27 mouse cellular contexts compared by ENCODE assay signal in genomic region chr14:117525133-117525532, GRCm38 (mm10).
"Had no signal": no experiment of that assay in that cellular context is flagged by ENCODE, and none has a peak within 500 bp of the region (broad histone marks: within the 10 kb centered on the region; RNA-seq: fewer than 3 reads in every experiment).

No protein-coding gene starts in this region.

- H3K4me1 ChIP-seq: embryonic facial prominence, embryonic 15.5 days; forebrain, embryonic 12.5 days; heart, embryonic 10.5 days had no signal

- DNase-seq: cerebellum, adult 8-10 months; cerebellum, adult 9-10 months; cerebellum, adult 9-11 months; cerebellum, postnatal 10 days; cerebellum, postnatal 14 days; cerebellum, postnatal 25 days; cerebellum, postnatal 36 days; embryo, embryonic 11 days; forebrain, postnatal 0 days; gastrocnemius, adult 2 months; gastrocnemius, postnatal 10 days; gastrocnemius, postnatal 14 days; gastrocnemius, postnatal 25 days; gastrocnemius, postnatal 36 days; heart, adult 18-20 months; heart, adult 2 months had no signal

- H3K27me3 ChIP-seq: embryonic facial prominence, embryonic 12.5 days; embryonic facial prominence, embryonic 13.5 days; embryonic facial prominence, embryonic 15.5 days; forebrain, embryonic 12.5 days; forebrain, embryonic 13.5 days; forebrain, embryonic 15.5 days had no signal

- H3K9ac ChIP-seq: embryonic facial prominence, embryonic 12.5 days; embryonic facial prominence, embryonic 13.5 days; embryonic facial prominence, embryonic 15.5 days; forebrain, embryonic 12.5 days; forebrain, embryonic 13.5 days; forebrain, embryonic 15.5 days; forebrain, postnatal 0 days had no signal

- H3K27ac ChIP-seq: embryonic facial prominence, embryonic 10.5 days; embryonic facial prominence, embryonic 12.5 days; embryonic facial prominence, embryonic 13.5 days; embryonic facial prominence, embryonic 15.5 days; forebrain, embryonic 12.5 days; forebrain, embryonic 13.5 days; forebrain, embryonic 15.5 days; gastrocnemius, adult 2 months; heart, adult 2 months; heart, embryonic 10.5 days had no signal

- ATAC-seq: forebrain, embryonic 13.5 days; forebrain, embryonic 15.5 days; forebrain, embryonic 16.5 days; forebrain, postnatal 0 days had no signal

- H3K4me2 ChIP-seq: embryonic facial prominence, embryonic 12.5 days; embryonic facial prominence, embryonic 13.5 days; embryonic facial prominence, embryonic 15.5 days; forebrain, embryonic 12.5 days; forebrain, embryonic 13.5 days; forebrain, embryonic 15.5 days; heart, embryonic 11.5 days had no signal

- H3K9me3 ChIP-seq: embryonic facial prominence, embryonic 10.5 days; embryonic facial prominence, embryonic 12.5 days; embryonic facial prominence, embryonic 13.5 days; embryonic facial prominence, embryonic 15.5 days; forebrain, embryonic 12.5 days; forebrain, embryonic 13.5 days; forebrain, embryonic 15.5 days; heart, embryonic 10.5 days had no signal

- H3K36me3 ChIP-seq: embryonic facial prominence, embryonic 10.5 days; embryonic facial prominence, embryonic 12.5 days; embryonic facial prominence, embryonic 13.5 days; embryonic facial prominence, embryonic 15.5 days; forebrain, embryonic 12.5 days; forebrain, embryonic 15.5 days; heart, embryonic 10.5 days had no signal

- H3K4me3 ChIP-seq: embryonic facial prominence, embryonic 10.5 days; embryonic facial prominence, embryonic 12.5 days; embryonic facial prominence, embryonic 13.5 days; embryonic facial prominence, embryonic 15.5 days; erythroblast, embryonic 14.5 days; forebrain, embryonic 12.5 days; forebrain, embryonic 13.5 days; forebrain, embryonic 15.5 days; gastrocnemius, adult 2 months; heart, adult 2 months; heart, embryonic 10.5 days had no signal
